Mouse (Mus musculus) adrenal gland, adult (tissue): ENCODE results near the gene Gpatch11.

Experiments
- DNase-seq, 2 experiments: peaks; one replicate each; pipeline ENCODE4 v3.0.0; 2022 to 2023; ENCODE audit warnings: low spot score in 1 of 2; ENCODE audit not compliant: inconsistent age in 2 of 2

Gene Gpatch11

DNA sequence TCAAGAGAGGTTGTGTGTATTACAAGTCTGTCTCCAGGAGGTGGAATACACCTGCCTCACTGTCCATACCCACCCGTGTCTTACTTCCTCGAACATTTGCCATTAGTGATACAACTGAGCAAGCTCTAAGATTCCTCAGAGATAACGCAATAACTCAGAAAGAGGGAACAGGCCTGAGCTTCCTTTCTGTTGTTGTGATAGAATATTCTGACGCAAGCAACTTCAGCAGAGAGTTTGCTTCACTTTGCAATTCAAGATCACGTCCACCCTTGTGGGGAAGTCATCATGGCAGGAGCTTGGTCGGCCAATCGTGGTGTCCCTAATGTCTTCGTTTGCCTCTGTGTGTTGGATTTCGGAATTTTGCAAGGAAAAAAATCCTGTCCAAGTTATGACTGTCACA is 55.7 kb downstream of the Gpatch11 start:
- DNase-seq = no peak

DNA sequence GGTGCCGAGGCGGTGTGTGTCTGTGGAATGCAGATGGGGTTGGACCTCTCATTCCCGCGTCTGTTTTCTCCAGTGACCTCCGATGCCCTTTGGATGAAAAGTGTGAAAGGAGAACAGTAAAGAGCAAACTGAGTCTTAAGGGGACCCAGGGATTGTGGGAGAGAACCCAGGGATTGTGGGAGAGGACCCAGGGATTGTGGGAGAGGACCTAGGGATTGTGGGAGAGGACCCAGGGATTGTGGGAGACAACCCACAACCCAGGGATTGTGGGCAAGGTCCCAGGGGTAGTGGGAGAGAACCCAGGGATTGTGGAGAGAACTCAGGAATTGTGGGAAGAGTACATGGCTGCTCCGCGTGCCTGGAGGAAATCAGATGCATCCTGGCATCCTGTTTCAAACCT is 59.6 kb downstream of the Gpatch11 start:
- DNase-seq = no peak

DNA sequence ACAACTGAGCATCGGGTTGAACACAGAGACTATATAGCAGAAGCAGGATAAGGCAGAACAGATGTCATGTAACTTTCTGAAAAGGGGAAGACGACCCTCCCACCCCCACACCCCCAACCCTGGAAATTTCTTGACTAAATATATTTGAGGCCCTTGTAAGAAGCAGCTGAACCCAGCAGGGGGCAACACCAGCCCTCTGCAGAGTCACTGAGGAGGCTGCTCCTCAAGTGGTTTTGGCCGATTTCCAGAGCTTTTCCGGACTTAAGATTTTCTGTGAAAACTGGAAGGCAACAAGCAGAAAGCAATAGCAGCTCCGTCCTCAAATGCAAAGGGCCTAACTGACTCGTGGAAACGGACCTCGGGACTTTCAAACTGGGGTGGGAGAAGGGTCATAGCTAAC is 60.0 kb downstream of the Gpatch11 start:
- peak; percentile 18 to 70 for DNase-seq
